Mouse (Mus musculus): Measurements from ENCODE around the gene Snx5. TPM values are rescaled to one million over a fixed set of nuclear protein-coding genes. Genes with fewer than 3 reads are reported as not detected.
A peak's percentile ranks its signal among the peaks of the same experiment; 100 is the strongest.

The Snx5 gene
- polyA plus RNA-seq, 2 experiments, result 66.3 to 67.0 TPM

DNA sequence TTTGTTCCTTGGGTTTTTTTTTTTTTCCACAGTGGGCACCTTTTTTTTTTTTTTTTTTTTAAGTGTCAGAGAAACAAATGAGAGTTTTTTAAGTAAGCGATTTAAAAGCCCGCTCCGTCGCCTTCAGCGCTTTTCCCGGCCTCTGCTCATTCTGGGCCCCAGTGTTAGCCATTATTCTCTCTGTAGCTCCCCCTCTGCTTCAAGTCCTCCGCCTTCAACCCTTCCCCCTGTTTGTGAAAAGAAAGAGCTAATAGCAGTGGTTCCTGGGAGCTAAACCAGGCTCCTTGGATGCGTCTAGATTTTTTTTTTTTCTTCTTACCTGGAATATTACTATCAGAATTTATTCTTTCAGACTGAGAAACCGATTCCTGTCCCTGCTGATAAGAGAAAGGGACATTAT lies 55.1 kb downstream of the Snx5 start:
- H3K27ac ChIP-seq, result no peak overlapping the region
- DNase-seq (ENCODE audit: low read depth in 3 of 3, low spot score in 3 of 3), result no peak
- WGBS (ENCODE audit: insufficient replicate concordance), result 60% methylated on average over 9 of the region's 9 CpGs

DNA sequence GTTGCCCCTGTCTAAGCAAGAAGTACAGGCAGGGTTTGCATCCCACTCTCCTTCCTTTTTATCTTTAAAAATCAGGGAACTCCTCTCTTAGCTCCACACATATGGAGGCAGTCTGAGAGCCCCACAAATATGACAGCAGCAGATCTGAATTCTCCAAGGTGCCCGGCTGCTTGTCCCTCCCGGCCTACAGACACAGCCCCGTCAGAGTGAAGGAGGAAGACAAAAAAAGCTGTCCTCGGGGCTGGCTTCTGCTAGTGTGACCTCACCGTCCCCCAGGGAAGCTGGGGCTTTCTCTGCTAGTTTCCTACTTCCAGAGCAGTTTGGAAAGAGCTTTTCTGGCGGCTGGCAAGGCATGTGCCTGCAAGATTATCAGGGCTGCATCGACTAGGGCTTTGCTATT lies 55.5 kb downstream of the Snx5 start:
- Histone ChIP-seq H3K4me1 (replicated peaks; ENCODE audit: control insufficient read depth in 2 of 2, insufficient read depth in 2 of 2, low read length in 1 of 2) (no peaks in the 10 kb centered on the region), H3K36me3 (replicated peaks; ENCODE audit: control insufficient read depth, insufficient read depth, low read depth) (no peaks in the 10 kb centered on the region), H3K4me3 (ENCODE audit: insufficient read depth in 1 of 2, low read depth in 2 of 2, low read length in 2 of 2) (no peak overlapping the region), H3K4me2 (ENCODE audit: low read depth) (no peak overlapping the region), H3K9ac (replicated peaks) (no peak overlapping the region), H3K27ac (no peak overlapping the region), H3K27me3 (ENCODE audit: control insufficient read depth, insufficient read depth, low read length) (no peaks in the 10 kb centered on the region), H3K9me3 (ENCODE audit: control insufficient read depth, low read length) (no peaks in the 10 kb centered on the region)
- TF ChIP-seq CTCF (IDR thresholded peaks at IDR 0.05; ENCODE audit: low read depth) (no peak), EP300 (IDR thresholded peaks at IDR 0.05; ENCODE audit: low read depth) (no peak)
- DNase-seq (ENCODE audit: low read depth in 3 of 3, low spot score in 3 of 3) (no peak), ATAC-seq (ENCODE audit: insufficient read depth) (no peak)
- WGBS (ENCODE audit: insufficient replicate concordance), result 25% methylated on average over 7 of the region's 7 CpGs

More for the DNA sequence above, 55.1 kb downstream of the Snx5 start:
- Histone ChIP-seq H3K4me3 (ENCODE audit: insufficient read depth in 1 of 2, low read depth in 2 of 2, low read length in 2 of 2) (no peak overlapping the region), H3K9ac (replicated peaks) (no peak overlapping the region), H3K9me3 (ENCODE audit: control insufficient read depth, low read length) (no peaks in the 10 kb centered on the region), H3K27me3 (ENCODE audit: control insufficient read depth, insufficient read depth, low read length) (no peaks in the 10 kb centered on the region), H3K36me3 (replicated peaks; ENCODE audit: control insufficient read depth, insufficient read depth, low read depth) (no peaks in the 10 kb centered on the region), H3K4me2 (ENCODE audit: low read depth) (no peak overlapping the region), H3K4me1 (replicated peaks; ENCODE audit: control insufficient read depth in 2 of 2, insufficient read depth in 2 of 2, low read length in 1 of 2) (no peaks in the 10 kb centered on the region)
- TF ChIP-seq CTCF (IDR thresholded peaks at IDR 0.05; ENCODE audit: low read depth), result no peak
- no peak for TF ChIP-seq EP300 (IDR thresholded peaks at IDR 0.05; ENCODE audit: low read depth)
- ATAC-seq (ENCODE audit: insufficient read depth), result no peak

DNA sequence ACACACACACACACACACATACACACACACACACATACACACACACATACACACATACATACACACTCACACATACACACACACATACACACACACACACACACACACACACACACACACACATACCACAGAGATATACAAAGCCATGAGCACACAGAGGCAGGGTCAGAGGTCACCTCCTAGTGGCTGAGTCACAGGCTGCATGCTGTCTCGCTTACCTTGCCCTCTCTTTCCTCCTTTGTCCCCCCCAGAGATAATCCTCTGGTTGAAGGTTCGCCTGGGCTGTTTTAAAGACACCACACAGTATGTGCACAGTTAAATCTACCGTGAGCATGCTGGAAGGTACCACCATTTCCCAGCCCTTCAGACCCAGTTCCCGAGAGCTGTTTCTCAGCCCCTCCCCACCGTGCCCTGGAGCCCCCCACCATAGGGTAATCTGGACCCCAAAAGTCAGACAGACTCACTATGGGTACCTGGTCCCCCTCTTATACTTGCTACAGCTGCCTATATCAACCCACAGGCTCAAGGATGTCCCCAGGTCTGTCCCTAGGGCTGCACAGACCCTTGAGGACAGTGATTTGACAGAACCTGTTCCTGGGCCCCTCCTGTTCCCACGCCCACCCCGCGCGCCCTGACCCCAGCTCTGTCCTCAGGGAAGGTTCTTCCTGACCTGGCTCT lies 56.1 kb downstream of the Snx5 start:
- no peak for DNase-seq (ENCODE audit: low read depth in 3 of 3, low spot score in 3 of 3)
- ATAC-seq (ENCODE audit: insufficient read depth), result no peak
- Histone ChIP-seq H3K4me3 (ENCODE audit: insufficient read depth in 1 of 2, low read depth in 2 of 2, low read length in 2 of 2) (no peak overlapping the region), H3K4me1 (replicated peaks; ENCODE audit: control insufficient read depth in 2 of 2, insufficient read depth in 2 of 2, low read length in 1 of 2) (no peaks in the 10 kb centered on the region), H3K9ac (replicated peaks) (no peak overlapping the region), H3K4me2 (ENCODE audit: low read depth) (no peak overlapping the region), H3K9me3 (ENCODE audit: control insufficient read depth, low read length) (no peaks in the 10 kb centered on the region), H3K27me3 (ENCODE audit: control insufficient read depth, insufficient read depth, low read length) (no peaks in the 10 kb centered on the region), H3K36me3 (replicated peaks; ENCODE audit: control insufficient read depth, insufficient read depth, low read depth) (no peaks in the 10 kb centered on the region), H3K27ac (no peak overlapping the region)
- TF ChIP-seq CTCF (IDR thresholded peaks at IDR 0.05; ENCODE audit: low read depth), result peak; percentile 56
- no peak for TF ChIP-seq EP300 (IDR thresholded peaks at IDR 0.05; ENCODE audit: low read depth)
- 57% methylated on average over 9 of the region's 9 CpGs for WGBS (ENCODE audit: insufficient replicate concordance)

DNA sequence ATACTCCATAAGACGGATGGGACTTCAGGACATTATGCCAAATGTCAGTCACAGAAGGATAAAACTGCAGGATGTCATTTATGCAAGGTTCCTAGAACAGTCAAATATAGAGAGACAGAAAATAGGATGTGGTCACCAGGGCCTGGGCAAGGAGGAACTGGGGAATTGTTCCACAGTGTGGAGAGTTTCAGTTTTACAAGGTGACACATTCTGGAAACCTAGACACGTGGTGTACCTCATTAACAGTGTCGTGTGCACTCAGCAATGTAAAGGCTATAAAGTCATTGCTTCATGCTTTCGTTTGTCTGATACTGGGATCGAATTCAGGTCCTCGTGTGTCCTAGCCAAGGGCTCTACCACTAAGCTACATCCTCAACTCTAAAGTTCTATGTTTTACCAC lies 56.9 kb downstream of the Snx5 start:
- ATAC-seq (ENCODE audit: insufficient read depth) (no peak), DNase-seq (ENCODE audit: low read depth in 3 of 3, low spot score in 3 of 3) (no peak)
- 54% methylated on average over 6 of the region's 6 CpGs for WGBS (ENCODE audit: insufficient replicate concordance)
- H3K4me2 ChIP-seq (ENCODE audit: low read depth), result no peak overlapping the region
- H3K9ac ChIP-seq (replicated peaks), result no peak overlapping the region
- no peak for TF ChIP-seq EP300 (IDR thresholded peaks at IDR 0.05; ENCODE audit: low read depth)
- TF ChIP-seq CTCF (IDR thresholded peaks at IDR 0.05; ENCODE audit: low read depth), result no peak
- no peak overlapping the region for H3K4me3 ChIP-seq (ENCODE audit: insufficient read depth in 1 of 2, low read depth in 2 of 2, low read length in 2 of 2)
- H3K36me3 ChIP-seq (replicated peaks; ENCODE audit: control insufficient read depth, insufficient read depth, low read depth), result no peaks in the 10 kb centered on the region
- H3K27ac ChIP-seq, result no peak overlapping the region
- H3K27me3 ChIP-seq (ENCODE audit: control insufficient read depth, insufficient read depth, low read length), result no peaks in the 10 kb centered on the region
- H3K9me3 ChIP-seq (ENCODE audit: control insufficient read depth, low read length), result no peaks in the 10 kb centered on the region
- H3K4me1 ChIP-seq (replicated peaks; ENCODE audit: control insufficient read depth in 2 of 2, insufficient read depth in 2 of 2, low read length in 1 of 2), result no peaks in the 10 kb centered on the region

DNA sequence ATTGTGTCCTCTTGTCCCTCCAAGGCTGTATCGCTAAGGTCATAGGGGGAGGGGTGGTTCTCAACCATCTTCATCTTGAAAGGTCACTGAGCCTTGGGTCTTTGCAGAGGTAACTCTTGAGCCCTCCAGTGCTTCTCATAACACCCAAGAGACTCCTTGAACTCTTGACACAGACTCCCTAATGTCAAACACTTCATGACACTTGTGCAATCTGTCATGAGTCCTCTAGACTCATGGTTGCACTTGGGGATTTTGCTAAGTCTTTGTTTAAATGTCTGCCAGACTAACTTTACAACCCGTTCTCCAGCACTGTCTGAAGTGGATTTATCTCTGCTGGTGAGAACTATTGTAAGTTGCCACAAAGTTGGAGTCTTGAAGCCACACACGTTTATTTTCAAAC lies 61.3 kb downstream of the Snx5 start:
- no peak overlapping the region for H3K4me3 ChIP-seq (ENCODE audit: insufficient read depth in 1 of 2, low read depth in 2 of 2, low read length in 2 of 2)
- H3K9me3 ChIP-seq (ENCODE audit: control insufficient read depth, low read length), result no peaks in the 10 kb centered on the region
- H3K36me3 ChIP-seq (replicated peaks; ENCODE audit: control insufficient read depth, insufficient read depth, low read depth), result no peaks in the 10 kb centered on the region
- DNase-seq (ENCODE audit: low read depth in 3 of 3, low spot score in 3 of 3), result no peak
- TF ChIP-seq EP300 (IDR thresholded peaks at IDR 0.05; ENCODE audit: low read depth) (no peak), CTCF (IDR thresholded peaks at IDR 0.05; ENCODE audit: low read depth) (no peak)
- WGBS (ENCODE audit: insufficient replicate concordance), result 56% methylated on average over 3 of the region's 3 CpGs
- ATAC-seq (ENCODE audit: insufficient read depth), result no peak
- H3K27me3 ChIP-seq (ENCODE audit: control insufficient read depth, insufficient read depth, low read length), result no peaks in the 10 kb centered on the region
- H3K4me2 ChIP-seq (ENCODE audit: low read depth), result no peak overlapping the region
- 0 out of 4 replicates have a peak, but pooled peaks cover 0 to 3% of the 10 kb centered on the region in 2 experiments for H3K4me1 ChIP-seq (replicated peaks; ENCODE audit: control insufficient read depth in 2 of 2, insufficient read depth in 2 of 2, low read length in 1 of 2)
- no peak overlapping the region for H3K9ac ChIP-seq (replicated peaks)
- H3K27ac ChIP-seq, result no peak overlapping the region
